ENCODE assay signal across 26 mouse cellular contexts in genomic region chr12:11717633-11718032, GRCm38 (mm10).
DNase-seq lines count a peak whose midpoint lies in the region; ATAC-seq and TF ChIP-seq lines count a peak whose summit lies in the region.
"Had no signal": no experiment of that assay in that cellular context is flagged by ENCODE, and none has a peak within 500 bp of the region (broad histone marks: within the 10 kb centered on the region; RNA-seq: fewer than 3 reads in every experiment).

No protein-coding gene starts in this region.

- TF ChIP-seq CTCF in kidney, postnatal 0 days (IDR thresholded peaks at IDR 0.05; ENCODE audit: low read depth): no peak

- H3K36me3 ChIP-seq in kidney, embryonic 15.5 days: no peaks in the 10 kb centered on the region
- H3K36me3 ChIP-seq in intestine, embryonic 15.5 days: no peaks in the 10 kb centered on the region
- no peaks in the 10 kb centered on the region for H3K36me3 ChIP-seq in kidney, postnatal 0 days (ENCODE audit: insufficient read depth, low read length)
- H3K36me3 ChIP-seq: embryonic facial prominence, embryonic 13.5 days; forebrain, embryonic 10.5 days; heart, embryonic 12.5 days; limb, embryonic 13.5 days; lung, embryonic 15.5 days had no signal

- no peak overlapping the region for H3K27ac ChIP-seq in kidney, embryonic 15.5 days
- no peak overlapping the region for H3K27ac ChIP-seq in intestine, embryonic 15.5 days
- H3K27ac ChIP-seq in kidney, postnatal 0 days: no peak overlapping the region
- H3K27ac ChIP-seq: embryonic facial prominence, embryonic 13.5 days; forebrain, embryonic 10.5 days; heart, adult 2 months; hindbrain, embryonic 14.5 days; left cerebral cortex, adult 2 months; limb, embryonic 13.5 days; lung, embryonic 15.5 days had no signal

- no peaks in the 10 kb centered on the region for H3K27me3 ChIP-seq in kidney, embryonic 15.5 days
- no peaks in the 10 kb centered on the region for H3K27me3 ChIP-seq in intestine, embryonic 15.5 days (replicated peaks)
- no peaks in the 10 kb centered on the region for H3K27me3 ChIP-seq in kidney, postnatal 0 days (ENCODE audit: insufficient read depth, low read length)
- H3K27me3 ChIP-seq: CH12.LX; embryonic facial prominence, embryonic 13.5 days; heart, embryonic 12.5 days; limb, embryonic 13.5 days; lung, embryonic 15.5 days had no signal

- no peak overlapping the region for H3K4me2 ChIP-seq in kidney, embryonic 15.5 days
- no peak overlapping the region for H3K4me2 ChIP-seq in intestine, embryonic 15.5 days (replicated peaks)
- H3K4me2 ChIP-seq in kidney, postnatal 0 days (ENCODE audit: low read length): no peak overlapping the region
- H3K4me2 ChIP-seq: embryonic facial prominence, embryonic 13.5 days; heart, embryonic 12.5 days; hindbrain, embryonic 14.5 days; limb, embryonic 13.5 days; liver, embryonic 11.5 days; lung, embryonic 15.5 days; midbrain, embryonic 11.5 days had no signal

- no peak overlapping the region for H3K9ac ChIP-seq in kidney, embryonic 15.5 days
- H3K9ac ChIP-seq in intestine, embryonic 15.5 days: no peak overlapping the region
- H3K9ac ChIP-seq in kidney, postnatal 0 days (ENCODE audit: low read depth, low read length): no peak overlapping the region
- H3K9ac ChIP-seq: embryonic facial prominence, embryonic 13.5 days; heart, embryonic 12.5 days; hindbrain, embryonic 14.5 days; limb, embryonic 13.5 days; lung, embryonic 15.5 days had no signal

- peak; percentile 4 for DNase-seq in kidney, adult 18-20 months
- no peak for DNase-seq in kidney, postnatal 0 days (ENCODE audit: low spot score)
- peak; percentile 2 for DNase-seq in mesoderm, embryonic 11.5 days (ENCODE audit: low read depth, low spot score)
- DNase-seq in layer of hippocampus, postnatal 36 days: no peak
- DNase-seq in cerebellum, adult 9-10 months: no peak
- DNase-seq: cerebellum, adult 8-10 months; heart, adult 2 months; heart, postnatal 4 days; right cerebral cortex, adult 18-20 months; right cerebral cortex, postnatal 4 days; thymus, postnatal 4 days had no signal

- 59% methylated on average over 4 of the region's 4 CpGs for whole genome bisulfite sequencing in kidney, embryonic 15.5 days
- WGBS in intestine, embryonic 15.5 days: 60% methylated on average over 4 of the region's 4 CpGs
- WGBS in kidney, postnatal 0 days: 51% methylated on average over 4 of the region's 4 CpGs

- H3K9me3 ChIP-seq in kidney, embryonic 15.5 days (replicated peaks): no peaks in the 10 kb centered on the region
- H3K9me3 ChIP-seq in intestine, embryonic 15.5 days: no peaks in the 10 kb centered on the region
- H3K9me3 ChIP-seq in kidney, postnatal 0 days (replicated peaks; ENCODE audit: low read length): no peaks in the 10 kb centered on the region
- H3K9me3 ChIP-seq: embryonic facial prominence, embryonic 13.5 days; forebrain, embryonic 10.5 days; heart, embryonic 12.5 days; limb, embryonic 13.5 days; lung, embryonic 15.5 days had no signal

- no peaks in the 10 kb centered on the region for H3K4me1 ChIP-seq in kidney, embryonic 15.5 days
- no peaks in the 10 kb centered on the region for H3K4me1 ChIP-seq in intestine, embryonic 15.5 days (replicated peaks)
- H3K4me1 ChIP-seq in kidney, postnatal 0 days (replicated peaks; ENCODE audit: insufficient read depth, low read length): no peaks in the 10 kb centered on the region
- H3K4me1 ChIP-seq: embryonic facial prominence, embryonic 13.5 days; forebrain, embryonic 10.5 days; heart, embryonic 12.5 days; limb, embryonic 13.5 days; lung, embryonic 15.5 days had no signal

- no peak for ATAC-seq in kidney, embryonic 15.5 days (replicated peaks; ENCODE audit: low FRiP score)
- ATAC-seq in intestine, embryonic 15.5 days: peak; percentile 45; the same call in 1 of the 2 replicates
- ATAC-seq in kidney, postnatal 0 days (replicated peaks; ENCODE audit: low FRiP score, low read depth): peak; percentile 77
- ATAC-seq: forebrain, embryonic 16.5 days; inflammation-experienced regulatory T-cells, adult 6 months; midbrain, embryonic 16.5 days had no signal

- no peak overlapping the region for H3K4me3 ChIP-seq in kidney, embryonic 15.5 days (replicated peaks)
- H3K4me3 ChIP-seq in intestine, embryonic 15.5 days (replicated peaks): no peak overlapping the region
- no peak overlapping the region for H3K4me3 ChIP-seq in kidney, postnatal 0 days (replicated peaks; ENCODE audit: low read depth, low read length)
- H3K4me3 ChIP-seq: embryonic facial prominence, embryonic 13.5 days; forebrain, embryonic 10.5 days; heart, adult 2 months; heart, embryonic 12.5 days; left cerebral cortex, adult 2 months; limb, embryonic 13.5 days; lung, embryonic 15.5 days had no signal

Comparison
In these comparisons a context has a peak if more than half of its experiments do, and no peak if none do; other contexts are left out.
1. DNase-seq: peak in kidney, adult 18-20 months (single experiment) and mesoderm, embryonic 11.5 days (single experiment); none in kidney, postnatal 0 days (single experiment), layer of hippocampus, postnatal 36 days (0 of 2) and cerebellum, adult 9-10 months (single experiment).